Mouse (Mus musculus): ENCODE measurements at regions not wholly inside any gene's neighbourhood (a gene's known extent, or its start where the extent isn't known, plus 50 kb on each side); places are given as distances from the start of the nearest gene placed in this dataset.
"Not testable (repeated sequence)": the region's sequence is repeated elsewhere in the genome, so short reads cannot be mapped to it uniquely, and the experiment has no call there.

DNA sequence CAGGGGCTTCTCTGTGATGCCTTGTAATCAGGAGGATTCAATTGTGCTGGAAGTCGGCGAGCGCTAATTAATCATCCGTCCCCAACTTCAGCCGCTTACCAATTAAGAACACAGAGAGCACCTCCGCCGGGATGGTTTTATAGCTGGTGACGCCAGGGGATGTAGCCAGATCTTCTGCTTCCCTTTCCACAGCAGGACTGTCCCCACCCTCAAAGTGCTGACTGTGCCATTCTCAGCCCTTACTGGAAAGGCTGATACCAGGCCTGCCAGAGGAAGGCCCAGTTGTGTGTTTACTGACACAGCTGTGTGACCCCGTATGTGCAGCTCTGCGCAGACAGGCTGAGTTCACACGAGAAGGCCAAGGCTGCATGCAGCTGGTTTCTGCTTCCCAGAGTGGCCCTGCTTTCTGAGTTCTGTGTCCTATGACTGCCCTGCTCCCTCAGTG, 59.9 kb upstream of the Bend4 start:
- Histone ChIP-seq H3K36me3 (ENCODE audit: control insufficient read depth, insufficient read depth, low read length, poor library complexity, severe bottlenecking) (no peaks in the 10 kb centered on the region), H3K4me3 (ENCODE audit: low read depth, low read length) (no peak overlapping the region), H3K27ac (ENCODE audit: insufficient read depth, low read length) (no peak overlapping the region), H3K27me3 (ENCODE audit: control insufficient read depth, insufficient read depth, low read length, poor library complexity, severe bottlenecking) (no peaks in the 10 kb centered on the region), H3K4me1 (ENCODE audit: control insufficient read depth, insufficient read depth, low read length) (no peaks in the 10 kb centered on the region), H3K9me3 (replicated peaks; ENCODE audit: control insufficient read depth, insufficient read depth, low read length, poor library complexity, severe bottlenecking) (no peaks in the 10 kb centered on the region), H3K9ac (ENCODE audit: low read depth, poor library complexity, severe bottlenecking) (no peak overlapping the region)
- no peak for TF ChIP-seq CTCF (IDR thresholded peaks at IDR 0.05; ENCODE audit: low read depth, low read length)

DNA sequence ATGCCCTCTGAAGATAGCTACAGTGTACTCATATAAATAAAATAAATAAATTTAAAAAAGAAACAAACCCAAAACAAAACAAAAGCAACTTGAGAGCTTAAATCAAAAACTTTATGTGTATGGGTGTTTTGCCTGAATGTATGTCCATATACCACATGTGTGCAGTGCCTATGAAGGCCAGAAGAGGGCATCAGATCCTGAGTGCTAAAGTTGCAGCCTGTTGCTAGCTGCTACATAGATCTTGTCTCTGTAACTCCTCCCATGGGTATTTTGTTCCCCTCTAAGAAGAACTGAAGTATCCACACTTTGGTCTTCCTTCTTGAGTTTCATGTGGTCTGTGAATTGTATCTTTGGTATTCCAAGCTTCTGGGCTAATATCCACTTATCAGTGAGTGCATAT, 62.6 kb upstream of the Bend4 start:
- not testable (repeated sequence) for H3K4me3 ChIP-seq (ENCODE audit: low read depth, low read length); H3K9ac ChIP-seq (ENCODE audit: low read depth, poor library complexity, severe bottlenecking); H3K9me3 ChIP-seq (replicated peaks; ENCODE audit: control insufficient read depth, insufficient read depth, low read length, poor library complexity, severe bottlenecking); H3K4me1 ChIP-seq (ENCODE audit: control insufficient read depth, insufficient read depth, low read length); H3K36me3 ChIP-seq (ENCODE audit: control insufficient read depth, insufficient read depth, low read length, poor library complexity, severe bottlenecking); H3K27ac ChIP-seq (ENCODE audit: insufficient read depth, low read length); H3K27me3 ChIP-seq (ENCODE audit: control insufficient read depth, insufficient read depth, low read length, poor library complexity, severe bottlenecking)

DNA sequence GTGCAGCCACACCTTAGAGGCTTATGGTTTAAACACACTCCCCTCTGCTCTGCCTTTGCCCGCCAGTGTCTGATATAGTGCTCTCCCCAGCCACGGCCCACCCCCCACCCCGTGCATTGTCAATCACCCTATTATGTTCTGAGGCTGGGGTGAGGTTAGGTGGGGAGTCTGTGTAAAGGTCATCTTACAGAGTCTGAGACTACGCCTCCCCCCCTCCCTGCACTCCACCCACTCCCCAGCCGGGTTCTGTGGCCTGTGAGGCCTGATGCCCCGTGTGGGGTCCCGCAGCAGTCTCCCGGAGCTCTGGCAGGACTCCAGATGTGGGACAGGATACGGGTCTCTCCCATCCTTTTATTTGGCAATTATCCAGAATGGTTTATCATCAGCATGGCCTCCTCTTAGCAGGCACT, 64.8 kb upstream of the Bend4 start:
- H3K27me3 ChIP-seq (ENCODE audit: control insufficient read depth, insufficient read depth, low read length, poor library complexity, severe bottlenecking) = no peaks in the 10 kb centered on the region
- H3K27ac ChIP-seq (ENCODE audit: insufficient read depth, low read length) = no peak overlapping the region
- no peaks in the 10 kb centered on the region for H3K36me3 ChIP-seq (ENCODE audit: control insufficient read depth, insufficient read depth, low read length, poor library complexity, severe bottlenecking)
- no peak overlapping the region for H3K4me3 ChIP-seq (ENCODE audit: low read depth, low read length)
- H3K4me1 ChIP-seq (ENCODE audit: control insufficient read depth, insufficient read depth, low read length) = no peaks in the 10 kb centered on the region
- H3K9ac ChIP-seq (ENCODE audit: low read depth, poor library complexity, severe bottlenecking) = no peak overlapping the region
- no peaks in the 10 kb centered on the region for H3K9me3 ChIP-seq (replicated peaks; ENCODE audit: control insufficient read depth, insufficient read depth, low read length, poor library complexity, severe bottlenecking)
- TF ChIP-seq EP300 (IDR thresholded peaks at IDR 0.05; ENCODE audit: insufficient read depth, low read depth, low read length) = no peak
- no peak for TF ChIP-seq CTCF (IDR thresholded peaks at IDR 0.05; ENCODE audit: low read depth, low read length)
- no peak for TF ChIP-seq POLR2A (IDR thresholded peaks at IDR 0.05; ENCODE audit: insufficient read depth, low read length)

DNA sequence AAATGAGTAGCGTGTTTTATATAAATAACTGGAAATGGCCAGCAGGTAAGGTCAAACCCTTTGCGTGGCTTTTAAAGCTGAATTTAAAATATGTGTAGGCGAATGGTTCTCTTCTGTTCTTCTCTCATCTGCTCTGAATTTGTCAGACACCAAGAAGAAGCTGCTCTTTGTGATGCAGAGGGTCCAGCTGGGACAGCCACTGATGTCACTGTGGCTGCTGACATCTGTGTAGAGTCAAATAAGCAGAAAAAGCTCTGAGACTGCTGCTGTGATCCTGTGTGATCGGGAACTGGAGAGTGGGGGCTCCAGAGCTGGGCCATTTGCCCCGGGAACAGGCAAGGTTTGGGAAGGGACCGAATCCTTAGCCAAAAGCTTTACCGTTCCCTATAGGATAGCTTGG, 68.6 kb upstream of the Bend4 start:
- Histone ChIP-seq H3K4me3 (ENCODE audit: low read depth, low read length) (no peak overlapping the region), H3K27ac (ENCODE audit: insufficient read depth, low read length) (no peak overlapping the region), H3K9me3 (replicated peaks; ENCODE audit: control insufficient read depth, insufficient read depth, low read length, poor library complexity, severe bottlenecking) (no peaks in the 10 kb centered on the region), H3K4me1 (ENCODE audit: control insufficient read depth, insufficient read depth, low read length) (no peaks in the 10 kb centered on the region), H3K27me3 (ENCODE audit: control insufficient read depth, insufficient read depth, low read length, poor library complexity, severe bottlenecking) (no peaks in the 10 kb centered on the region), H3K36me3 (ENCODE audit: control insufficient read depth, insufficient read depth, low read length, poor library complexity, severe bottlenecking) (no peaks in the 10 kb centered on the region; the same call in 1 of the 2 replicates), H3K9ac (ENCODE audit: low read depth, poor library complexity, severe bottlenecking) (no peak overlapping the region)
- TF ChIP-seq EP300 (IDR thresholded peaks at IDR 0.05; ENCODE audit: insufficient read depth, low read depth, low read length) = no peak
- no peak for TF ChIP-seq CTCF (IDR thresholded peaks at IDR 0.05; ENCODE audit: low read depth, low read length)
- TF ChIP-seq POLR2A (IDR thresholded peaks at IDR 0.05; ENCODE audit: insufficient read depth, low read length) = no peak

DNA sequence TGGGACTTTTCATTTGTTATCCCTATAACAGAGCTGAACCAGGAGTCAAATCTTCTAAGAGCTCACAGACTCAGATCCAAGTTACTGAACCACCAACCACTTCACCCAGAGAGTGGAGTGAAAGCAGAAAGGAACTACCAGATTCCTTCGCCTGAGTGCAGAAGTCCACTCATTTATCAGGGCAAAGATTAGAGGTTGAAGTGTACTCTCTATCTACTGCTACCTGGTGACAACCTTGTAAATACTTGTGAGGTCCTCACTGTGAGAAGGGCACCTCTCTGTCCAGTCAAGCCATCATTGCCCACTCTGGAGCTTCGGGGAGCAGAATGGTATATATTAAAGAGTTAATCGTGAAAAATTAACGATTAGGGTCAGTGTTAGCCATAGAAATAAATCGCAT, 87.4 kb upstream of the Shisa3 start:
- Histone ChIP-seq H3K27me3 (ENCODE audit: control insufficient read depth, insufficient read depth, low read length, poor library complexity, severe bottlenecking) (no peaks in the 10 kb centered on the region), H3K9me3 (replicated peaks; ENCODE audit: control insufficient read depth, insufficient read depth, low read length, poor library complexity, severe bottlenecking) (no peaks in the 10 kb centered on the region), H3K36me3 (ENCODE audit: control insufficient read depth, insufficient read depth, low read length, poor library complexity, severe bottlenecking) (no peaks in the 10 kb centered on the region), H3K9ac (ENCODE audit: low read depth, poor library complexity, severe bottlenecking) (no peak overlapping the region), H3K4me3 (ENCODE audit: low read depth, low read length) (no peak overlapping the region), H3K4me1 (ENCODE audit: control insufficient read depth, insufficient read depth, low read length) (no peaks in the 10 kb centered on the region), H3K27ac (ENCODE audit: insufficient read depth, low read length) (no peak overlapping the region)
- TF ChIP-seq POLR2A (IDR thresholded peaks at IDR 0.05; ENCODE audit: insufficient read depth, low read length) = no peak
- no peak for TF ChIP-seq EP300 (IDR thresholded peaks at IDR 0.05; ENCODE audit: insufficient read depth, low read depth, low read length)

DNA sequence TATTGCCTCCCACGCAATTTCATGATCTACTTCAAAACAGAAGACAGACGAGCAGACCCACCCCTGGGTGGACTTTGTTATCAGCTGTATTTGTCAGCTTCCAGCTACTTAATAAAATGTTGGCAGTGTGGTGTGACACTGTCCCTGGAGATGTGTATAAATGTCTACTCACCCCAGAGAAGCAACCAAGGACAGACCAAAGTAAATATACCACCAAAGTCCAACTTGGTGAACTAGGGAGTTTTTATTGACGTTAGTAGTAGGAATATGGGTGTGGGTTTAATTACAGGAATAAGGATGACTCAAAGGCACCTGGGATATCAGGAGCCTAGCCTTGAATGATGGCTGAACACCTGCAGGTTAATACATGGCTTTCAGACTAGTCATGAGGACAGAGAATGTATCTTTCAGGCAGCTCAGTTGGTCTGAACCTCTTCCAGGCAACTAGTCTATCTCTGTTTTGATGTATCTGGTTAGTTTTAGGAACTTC, 86.2 kb upstream of the Shisa3 start:
- Histone ChIP-seq H3K9ac (ENCODE audit: low read depth, poor library complexity, severe bottlenecking) (no peak overlapping the region), H3K4me1 (ENCODE audit: control insufficient read depth, insufficient read depth, low read length) (no peaks in the 10 kb centered on the region), H3K4me3 (ENCODE audit: low read depth, low read length) (no peak overlapping the region), H3K9me3 (replicated peaks; ENCODE audit: control insufficient read depth, insufficient read depth, low read length, poor library complexity, severe bottlenecking) (no peaks in the 10 kb centered on the region), H3K36me3 (ENCODE audit: control insufficient read depth, insufficient read depth, low read length, poor library complexity, severe bottlenecking) (no peaks in the 10 kb centered on the region), H3K27ac (ENCODE audit: insufficient read depth, low read length) (no peak overlapping the region), H3K27me3 (ENCODE audit: control insufficient read depth, insufficient read depth, low read length, poor library complexity, severe bottlenecking) (no peaks in the 10 kb centered on the region)
- no peak for TF ChIP-seq CTCF (IDR thresholded peaks at IDR 0.05; ENCODE audit: low read depth, low read length)
- TF ChIP-seq EP300 (IDR thresholded peaks at IDR 0.05; ENCODE audit: insufficient read depth, low read depth, low read length) = no peak
- TF ChIP-seq POLR2A (IDR thresholded peaks at IDR 0.05; ENCODE audit: insufficient read depth, low read length) = no peak
